Mouse (Mus musculus): ENCODE results near the gene Znhit1. TPM values are rescaled to one million over a fixed set of nuclear protein-coding genes. Genes with fewer than 3 reads are reported as not detected.

Znhit1 gene
- polyA plus RNA-seq, 1 experiment: 92.2 TPM

GRCm38 (mm10) chr5:136973670-136974069 lies 14.2 kb downstream of the Znhit1 start:
- no peak overlapping the region for H3K4me3 ChIP-seq (ENCODE audit: low read depth, low read length)
- H3K27ac ChIP-seq (ENCODE audit: insufficient read depth, low read depth, low read length): no peak overlapping the region
- WGBS: 63% methylated on average over 8 of the region's 8 CpGs
- TF ChIP-seq POLR2A (IDR thresholded peaks at IDR 0.05; ENCODE audit: low read depth, low read length): no peak
- TF ChIP-seq CTCF (IDR thresholded peaks at IDR 0.05; ENCODE audit: extremely low read depth, insufficient read length, insufficient replicate concordance, low read depth, low read length): no peak
- H3K27me3 ChIP-seq (ENCODE audit: control insufficient read depth, insufficient read depth, low read length): no peaks in the 10 kb centered on the region
- H3K36me3 ChIP-seq (ENCODE audit: control insufficient read depth, insufficient read depth, low read length): peaks cover 38% of the 10 kb centered on the region
- 0 out of 2 replicates have a peak, but pooled peaks cover 1% of the 10 kb centered on the region for H3K4me1 ChIP-seq (ENCODE audit: control insufficient read depth, insufficient read depth, insufficient read length, low read length)

GRCm38 (mm10) chr5:136970703-136971102 lies 17.1 kb downstream of the Znhit1 start:
- H3K4me1 ChIP-seq (ENCODE audit: control insufficient read depth, insufficient read depth, insufficient read length, low read length): peaks cover 11% of the 10 kb centered on the region; the same call in 1 of the 2 replicates
- peak overlapping the region; percentile 56 for H3K27ac ChIP-seq (ENCODE audit: insufficient read depth, low read depth, low read length)
- H3K27me3 ChIP-seq (ENCODE audit: control insufficient read depth, insufficient read depth, low read length): no peaks in the 10 kb centered on the region
- TF ChIP-seq CTCF (IDR thresholded peaks at IDR 0.05; ENCODE audit: extremely low read depth, insufficient read length, insufficient replicate concordance, low read depth, low read length) (peak; percentile 79; the same call in 1 of the 2 replicates), POLR2A (IDR thresholded peaks at IDR 0.05; ENCODE audit: low read depth, low read length) (no peak)
- peak overlapping the region; percentile 32 for H3K4me3 ChIP-seq (ENCODE audit: low read depth, low read length)
- H3K36me3 ChIP-seq (ENCODE audit: control insufficient read depth, insufficient read depth, low read length): peaks cover 39% of the 10 kb centered on the region
- WGBS: 25% methylated on average over 1 of the region's 1 CpGs

- H3K4me1 ChIP-seq (ENCODE audit: control insufficient read depth, insufficient read depth, insufficient read length, low read length): peaks cover 33% of the 10 kb centered on the region
- 26% methylated on average over 10 of the region's 10 CpGs for WGBS
- no peaks in the 10 kb centered on the region for H3K27me3 ChIP-seq (ENCODE audit: control insufficient read depth, insufficient read depth, low read length)
- H3K27ac ChIP-seq (ENCODE audit: insufficient read depth, low read depth, low read length): peak overlapping the region; percentile 99
- TF ChIP-seq CTCF (IDR thresholded peaks at IDR 0.05; ENCODE audit: extremely low read depth, insufficient read length, insufficient replicate concordance, low read depth, low read length) (no peak), POLR2A (IDR thresholded peaks at IDR 0.05; ENCODE audit: low read depth, low read length) (peak; percentile 95; the same call in 1 of the 2 replicates)
- H3K4me3 ChIP-seq (ENCODE audit: low read depth, low read length): peak overlapping the region; percentile 84
- peaks cover 25% of the 10 kb centered on the region for H3K36me3 ChIP-seq (ENCODE audit: control insufficient read depth, insufficient read depth, low read length)
Measured at GRCm38 (mm10) chr5:136967592-136967991, 20.2 kb downstream of the Znhit1 start.

- Histone ChIP-seq H3K4me3 (ENCODE audit: low read depth, low read length) (peak overlapping the region; percentile 84), H3K27ac (ENCODE audit: insufficient read depth, low read depth, low read length) (peak overlapping the region; percentile 99), H3K4me1 (ENCODE audit: control insufficient read depth, insufficient read depth, insufficient read length, low read length) (peaks cover 33% of the 10 kb centered on the region), H3K27me3 (ENCODE audit: control insufficient read depth, insufficient read depth, low read length) (no peaks in the 10 kb centered on the region), H3K36me3 (ENCODE audit: control insufficient read depth, insufficient read depth, low read length) (peaks cover 18% of the 10 kb centered on the region)
- TF ChIP-seq POLR2A (IDR thresholded peaks at IDR 0.05; ENCODE audit: low read depth, low read length) (no peak), CTCF (IDR thresholded peaks at IDR 0.05; ENCODE audit: extremely low read depth, insufficient read length, insufficient replicate concordance, low read depth, low read length) (no peak)
- WGBS: 31% methylated on average over 4 of the region's 4 CpGs
Measured at GRCm38 (mm10) chr5:136966861-136967455, 20.9 kb downstream of the Znhit1 start.

- no peak for TF ChIP-seq POLR2A (IDR thresholded peaks at IDR 0.05; ENCODE audit: low read depth, low read length)
- TF ChIP-seq CTCF (IDR thresholded peaks at IDR 0.05; ENCODE audit: extremely low read depth, insufficient read length, insufficient replicate concordance, low read depth, low read length): no peak
- 12% methylated on average over 6 of the region's 6 CpGs for WGBS
- no peaks in the 10 kb centered on the region for H3K27me3 ChIP-seq (ENCODE audit: control insufficient read depth, insufficient read depth, low read length)
- peak within 1 kb of the TSS; percentile 99 for H3K27ac ChIP-seq (ENCODE audit: insufficient read depth, low read depth, low read length)
- peaks cover 38% of the 10 kb centered on the region for H3K4me1 ChIP-seq (ENCODE audit: control insufficient read depth, insufficient read depth, insufficient read length, low read length)
- H3K4me3 ChIP-seq (ENCODE audit: low read depth, low read length): peak within 1 kb of the TSS; percentile 84
- peaks cover 14% of the 10 kb centered on the region for H3K36me3 ChIP-seq (ENCODE audit: control insufficient read depth, insufficient read depth, low read length)
Measured at GRCm38 (mm10) chr5:136966331-136966730, 21.5 kb downstream of the Znhit1 start, which contains the start of gene Cldn15. Gene Cldn15 (plus strand): TSS chr5:136966616.

GRCm38 (mm10) chr5:136965686-136966085 lies 22.1 kb downstream of the Znhit1 start:
- 33% methylated on average over 8 of the region's 8 CpGs for WGBS
- TF ChIP-seq POLR2A (IDR thresholded peaks at IDR 0.05; ENCODE audit: low read depth, low read length) (peak; percentile 66), CTCF (IDR thresholded peaks at IDR 0.05; ENCODE audit: extremely low read depth, insufficient read length, insufficient replicate concordance, low read depth, low read length) (no peak)
- peak overlapping the region; percentile 60 for H3K4me3 ChIP-seq (ENCODE audit: low read depth, low read length)
- peaks cover 14% of the 10 kb centered on the region for H3K36me3 ChIP-seq (ENCODE audit: control insufficient read depth, insufficient read depth, low read length)
- peak overlapping the region; percentile 99 for H3K27ac ChIP-seq (ENCODE audit: insufficient read depth, low read depth, low read length)
- peaks cover 38% of the 10 kb centered on the region for H3K4me1 ChIP-seq (ENCODE audit: control insufficient read depth, insufficient read depth, insufficient read length, low read length)
- H3K27me3 ChIP-seq (ENCODE audit: control insufficient read depth, insufficient read depth, low read length): no peaks in the 10 kb centered on the region

- WGBS: 20% methylated on average over 9 of the region's 9 CpGs
- TF ChIP-seq CTCF (IDR thresholded peaks at IDR 0.05; ENCODE audit: extremely low read depth, insufficient read length, insufficient replicate concordance, low read depth, low read length) (no peak), POLR2A (IDR thresholded peaks at IDR 0.05; ENCODE audit: low read depth, low read length) (peak; percentile 66; the same call in 1 of the 2 replicates)
- Histone ChIP-seq H3K4me3 (ENCODE audit: low read depth, low read length) (peak overlapping the region; percentile 60), H3K27me3 (ENCODE audit: control insufficient read depth, insufficient read depth, low read length) (no peaks in the 10 kb centered on the region), H3K36me3 (ENCODE audit: control insufficient read depth, insufficient read depth, low read length) (peaks cover 14% of the 10 kb centered on the region), H3K4me1 (ENCODE audit: control insufficient read depth, insufficient read depth, insufficient read length, low read length) (peaks cover 38% of the 10 kb centered on the region), H3K27ac (ENCODE audit: insufficient read depth, low read depth, low read length) (peak overlapping the region; percentile 99)
Measured at GRCm38 (mm10) chr5:136965210-136965609, 22.6 kb downstream of the Znhit1 start.
